Mouse (Mus musculus): Measurements from ENCODE around the gene Tomm40. TPM values are rescaled to one million over a fixed set of nuclear protein-coding genes. Genes with fewer than 3 reads are reported as not detected.
A peak's percentile ranks its signal among the peaks of the same experiment; 100 is the strongest.

Tomm40 gene
- polyA plus RNA-seq, 1 experiment from 2014 or later = 98.0 TPM

DNA sequence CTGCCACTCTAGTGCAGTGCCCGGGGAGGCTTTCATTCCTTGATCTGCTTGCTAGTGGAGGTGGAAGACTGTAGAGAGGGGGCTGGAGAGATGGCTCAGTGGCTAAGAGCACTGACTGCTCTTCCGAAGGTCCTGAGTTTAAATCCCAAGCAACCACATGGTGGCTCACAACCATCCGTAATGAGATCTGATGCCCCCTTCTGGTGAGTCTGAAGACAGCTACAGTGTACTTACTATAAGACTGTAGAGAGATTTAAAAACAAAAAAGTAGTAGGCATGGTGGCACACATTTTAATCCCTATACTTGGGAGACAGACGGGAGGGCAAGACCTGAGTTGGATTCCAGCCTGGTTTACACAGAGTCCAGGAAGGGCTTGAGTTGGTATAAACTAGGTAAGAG is 2.8 kb downstream of the Tomm40 start:
- Histone ChIP-seq H3K4me2 (replicated peaks; ENCODE audit: low read depth) (no peak overlapping the region), H3K4me3 (ENCODE audit: low read depth, low read length) (no peak overlapping the region), H3K4me1 (replicated peaks; ENCODE audit: control insufficient read depth, insufficient read depth) (no peaks in the 10 kb centered on the region; the same call in 1 of the 2 replicates), H3K9me3 (ENCODE audit: control insufficient read depth, low read length) (no peaks in the 10 kb centered on the region), H3K27ac (replicated peaks) (no peak overlapping the region), H3K36me3 (ENCODE audit: control insufficient read depth, insufficient read depth, low read length) (peaks cover 18% of the 10 kb centered on the region), H3K27me3 (ENCODE audit: control insufficient read depth, insufficient read depth, low read length) (no peaks in the 10 kb centered on the region), H3K9ac (ENCODE audit: low read length) (no peak overlapping the region)
- WGBS = 54% methylated on average over 4 of the region's 4 CpGs
- ATAC-seq (ENCODE audit: low FRiP score, low TSS enrichment) (no peak), DNase-seq (ENCODE audit: low spot score) (no peak)
- TF ChIP-seq CTCF (IDR thresholded peaks at IDR 0.05; ENCODE audit: low read depth) = peak; percentile 72
- TF ChIP-seq EP300 (optimal IDR thresholded peaks at IDR 0.05) = no peak

DNA sequence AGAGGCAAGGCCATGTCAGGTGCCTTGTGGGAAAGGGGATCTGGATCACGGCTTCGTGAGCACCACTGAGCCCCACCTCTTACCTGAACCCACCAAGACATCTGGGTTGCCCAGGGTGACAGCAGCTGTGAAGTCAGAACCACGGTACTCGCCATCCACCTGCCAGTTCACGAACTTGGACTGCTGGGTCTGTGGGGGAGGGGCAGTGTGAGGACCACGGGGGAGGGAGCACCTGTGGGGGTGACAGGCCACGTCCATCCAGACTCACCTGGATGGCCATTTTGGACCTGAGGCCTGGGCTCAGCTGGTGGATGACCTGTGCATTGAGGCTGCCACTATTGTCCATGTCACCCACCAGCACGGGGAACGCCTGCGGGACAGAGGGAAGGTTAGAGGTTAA is 4.6 kb downstream of the Tomm40 start:
- Histone ChIP-seq H3K27ac (replicated peaks) (no peak overlapping the region), H3K27me3 (ENCODE audit: control insufficient read depth, insufficient read depth, low read length) (no peaks in the 10 kb centered on the region), H3K9me3 (ENCODE audit: control insufficient read depth, low read length) (no peaks in the 10 kb centered on the region), H3K4me2 (replicated peaks; ENCODE audit: low read depth) (no peak overlapping the region), H3K4me1 (replicated peaks; ENCODE audit: control insufficient read depth, insufficient read depth) (no peaks in the 10 kb centered on the region), H3K4me3 (ENCODE audit: low read depth, low read length) (no peak overlapping the region), H3K36me3 (ENCODE audit: control insufficient read depth, insufficient read depth, low read length) (peaks cover 23% of the 10 kb centered on the region), H3K9ac (ENCODE audit: low read length) (no peak overlapping the region)
- WGBS = 84% methylated on average over 10 of the region's 10 CpGs
- DNase-seq (ENCODE audit: low spot score) (no peak), ATAC-seq (ENCODE audit: low FRiP score, low TSS enrichment) (no peak)
- TF ChIP-seq EP300 (optimal IDR thresholded peaks at IDR 0.05) (no peak), CTCF (IDR thresholded peaks at IDR 0.05; ENCODE audit: low read depth) (no peak)

DNA sequence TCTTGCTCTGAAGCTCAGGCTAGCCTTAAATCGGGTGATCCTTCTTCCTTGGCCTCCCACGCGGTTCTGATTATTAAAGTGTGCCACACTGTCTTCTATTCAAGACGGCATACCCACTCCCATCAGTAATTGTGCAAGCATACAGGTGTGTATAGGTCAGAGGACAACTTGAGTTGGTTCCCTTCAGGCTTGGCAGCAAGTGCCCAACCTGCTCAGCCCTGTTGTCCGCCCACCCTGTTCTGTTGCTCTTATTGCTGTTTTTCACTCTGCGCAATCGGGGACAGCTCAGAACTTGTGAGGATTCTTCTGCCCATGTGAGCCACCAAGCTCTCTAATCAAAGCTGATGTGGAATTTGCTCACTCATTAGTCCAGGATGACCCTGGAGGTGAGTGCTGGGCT is 10.0 kb downstream of the Tomm40 start:
- no peak for DNase-seq (ENCODE audit: low spot score)
- no peak overlapping the region for H3K4me2 ChIP-seq (replicated peaks; ENCODE audit: low read depth)
- 91% methylated on average over 7 of the region's 7 CpGs for WGBS
- no peaks in the 10 kb centered on the region for H3K27me3 ChIP-seq (ENCODE audit: control insufficient read depth, insufficient read depth, low read length)
- TF ChIP-seq EP300 (optimal IDR thresholded peaks at IDR 0.05) (no peak), CTCF (IDR thresholded peaks at IDR 0.05; ENCODE audit: low read depth) (no peak)
- peaks cover 5% of the 10 kb centered on the region for H3K4me1 ChIP-seq (replicated peaks; ENCODE audit: control insufficient read depth, insufficient read depth)
- H3K9ac ChIP-seq (ENCODE audit: low read length) = no peak overlapping the region
- H3K36me3 ChIP-seq (ENCODE audit: control insufficient read depth, insufficient read depth, low read length) = peaks cover 9% of the 10 kb centered on the region
- H3K9me3 ChIP-seq (ENCODE audit: control insufficient read depth, low read length) = no peaks in the 10 kb centered on the region
- H3K4me3 ChIP-seq (ENCODE audit: low read depth, low read length) = no peak overlapping the region
- ATAC-seq (ENCODE audit: low FRiP score, low TSS enrichment) = no peak
- no peak overlapping the region for H3K27ac ChIP-seq (replicated peaks)

DNA sequence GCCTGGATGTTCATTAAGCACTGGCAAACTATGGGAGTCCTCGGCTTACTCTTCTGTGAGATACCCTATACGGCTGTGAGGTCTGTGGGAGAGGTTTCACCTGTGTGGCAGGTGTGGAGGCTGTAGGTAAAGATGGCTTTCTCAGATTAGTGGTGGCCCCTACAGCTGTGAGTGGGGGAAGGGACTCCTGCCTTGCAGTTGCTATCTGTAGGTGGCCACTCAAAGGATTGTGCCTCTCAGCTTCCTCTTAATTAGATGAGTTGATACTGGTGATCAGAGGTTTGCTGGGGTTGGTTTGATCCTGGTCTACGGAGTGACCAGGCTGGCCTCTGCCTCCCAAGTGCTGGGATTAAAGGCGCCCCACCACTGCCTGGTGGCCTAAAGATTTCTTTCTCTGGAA is 10.8 kb downstream of the Tomm40 start:
- Histone ChIP-seq H3K36me3 (ENCODE audit: control insufficient read depth, insufficient read depth, low read length) (peaks cover 8% of the 10 kb centered on the region), H3K9me3 (ENCODE audit: control insufficient read depth, low read length) (no peaks in the 10 kb centered on the region), H3K4me3 (ENCODE audit: low read depth, low read length) (no peak overlapping the region), H3K27ac (replicated peaks) (no peak overlapping the region), H3K4me2 (replicated peaks; ENCODE audit: low read depth) (no peak overlapping the region), H3K9ac (ENCODE audit: low read length) (no peak overlapping the region), H3K4me1 (replicated peaks; ENCODE audit: control insufficient read depth, insufficient read depth) (peaks cover 5% of the 10 kb centered on the region), H3K27me3 (ENCODE audit: control insufficient read depth, insufficient read depth, low read length) (no peaks in the 10 kb centered on the region)
- no peak for DNase-seq (ENCODE audit: low spot score)
- no peak for ATAC-seq (ENCODE audit: low FRiP score, low TSS enrichment)
- WGBS = 83% methylated on average over 4 of the region's 4 CpGs
- TF ChIP-seq EP300 (optimal IDR thresholded peaks at IDR 0.05) (no peak), CTCF (IDR thresholded peaks at IDR 0.05; ENCODE audit: low read depth) (no peak)

DNA sequence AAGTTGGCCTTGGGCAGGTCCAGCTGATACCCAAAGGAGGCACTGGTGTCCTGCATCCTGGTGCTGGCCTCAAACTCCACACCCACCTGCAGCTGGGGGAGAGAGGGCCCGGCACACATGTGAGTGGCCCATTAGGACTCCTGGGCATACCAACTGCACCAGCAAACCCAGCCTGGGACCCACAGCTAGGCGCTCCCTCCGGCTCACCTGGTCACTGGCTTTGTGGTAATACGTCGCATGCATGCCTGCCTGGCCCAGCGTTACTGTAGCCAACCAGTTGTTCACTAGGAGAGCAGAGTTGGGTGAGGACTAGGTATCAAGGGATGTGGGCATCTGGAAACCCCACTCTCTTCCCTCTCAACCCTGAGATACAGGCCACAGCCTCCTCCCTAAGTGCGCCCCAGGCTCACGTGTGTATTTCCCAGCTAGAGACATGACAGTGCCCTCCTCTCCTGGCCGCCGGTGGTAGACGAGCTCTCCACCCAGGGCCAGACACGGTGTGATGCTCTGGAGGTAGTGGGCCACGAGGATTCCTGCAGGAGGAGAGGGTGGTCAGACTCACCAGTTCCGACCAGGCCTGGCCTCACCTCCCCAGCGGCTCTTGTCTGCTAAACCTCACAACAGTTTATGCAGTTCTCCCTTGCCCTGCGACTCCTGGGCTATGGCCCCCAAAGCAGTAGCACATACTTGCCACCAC is 12.2 kb downstream of the Tomm40 start:
- 89% methylated on average over 16 of the region's 16 CpGs for WGBS
- ATAC-seq (ENCODE audit: low FRiP score, low TSS enrichment) (no peak), DNase-seq (ENCODE audit: low spot score) (no peak)
- Histone ChIP-seq H3K4me2 (replicated peaks; ENCODE audit: low read depth) (no peak overlapping the region), H3K9ac (ENCODE audit: low read length) (no peak overlapping the region), H3K27me3 (ENCODE audit: control insufficient read depth, insufficient read depth, low read length) (no peaks in the 10 kb centered on the region), H3K9me3 (ENCODE audit: control insufficient read depth, low read length) (no peaks in the 10 kb centered on the region), H3K4me1 (replicated peaks; ENCODE audit: control insufficient read depth, insufficient read depth) (peaks cover 8% of the 10 kb centered on the region), H3K27ac (replicated peaks) (no peak overlapping the region), H3K36me3 (ENCODE audit: control insufficient read depth, insufficient read depth, low read length) (peaks cover 5% of the 10 kb centered on the region), H3K4me3 (ENCODE audit: low read depth, low read length) (no peak overlapping the region)
- TF ChIP-seq EP300 (optimal IDR thresholded peaks at IDR 0.05) (no peak), CTCF (IDR thresholded peaks at IDR 0.05; ENCODE audit: low read depth) (no peak)

DNA sequence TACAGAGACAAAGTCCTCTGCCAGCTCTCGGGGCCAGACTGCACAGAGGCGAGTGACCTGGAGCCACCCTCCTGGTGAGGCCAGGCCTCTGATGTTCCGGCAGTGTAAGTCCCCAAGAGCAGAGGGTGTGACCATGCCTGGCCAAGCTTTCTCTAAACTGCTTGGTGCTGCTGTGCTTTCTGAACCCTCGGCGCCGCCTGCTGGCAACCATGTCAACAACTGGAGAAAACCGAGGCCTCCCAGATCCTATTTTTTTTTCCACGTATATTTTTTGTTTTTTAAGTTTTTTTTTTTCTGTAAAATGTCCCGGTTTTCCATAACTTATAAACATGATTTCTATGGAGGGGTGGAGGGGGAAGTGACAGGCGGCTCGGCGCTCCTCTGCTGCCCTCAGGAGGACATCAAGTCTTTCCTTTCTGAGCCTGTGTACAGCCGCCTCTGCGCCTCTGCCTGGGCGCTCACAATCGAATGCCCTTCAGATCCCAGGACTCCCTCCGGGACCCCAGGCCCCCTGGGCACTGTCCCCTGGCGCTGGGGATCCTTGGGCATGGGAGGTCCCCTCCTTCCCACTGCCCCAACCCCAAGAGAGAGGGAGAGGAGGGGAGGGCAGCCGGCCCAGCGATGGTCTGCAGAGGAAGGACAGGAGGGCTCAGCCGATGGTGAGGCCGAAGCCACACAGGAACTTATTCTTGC is 14.0 kb downstream of the Tomm40 start:
- no peak overlapping the region; the same call in 1 of the 2 replicates for H3K9ac ChIP-seq (ENCODE audit: low read length)
- DNase-seq (ENCODE audit: low spot score) (peak; percentile 84), ATAC-seq (ENCODE audit: low FRiP score, low TSS enrichment) (peak; percentile 89)
- H3K4me1 ChIP-seq (replicated peaks; ENCODE audit: control insufficient read depth, insufficient read depth) = peaks cover 8% of the 10 kb centered on the region
- no peaks in the 10 kb centered on the region for H3K9me3 ChIP-seq (ENCODE audit: control insufficient read depth, low read length)
- H3K27ac ChIP-seq (replicated peaks) = peak overlapping the region; percentile 70
- WGBS = 34% methylated on average over 22 of the region's 22 CpGs
- peaks cover 1% of the 10 kb centered on the region for H3K36me3 ChIP-seq (ENCODE audit: control insufficient read depth, insufficient read depth, low read length)
- H3K4me3 ChIP-seq (ENCODE audit: low read depth, low read length) = no peak overlapping the region
- TF ChIP-seq CTCF (IDR thresholded peaks at IDR 0.05; ENCODE audit: low read depth) = peak; percentile 84
- no peak for TF ChIP-seq EP300 (optimal IDR thresholded peaks at IDR 0.05)
- 0 out of 2 replicates have a peak overlapping the region, but pooled peaks have one; percentile 27 for H3K4me2 ChIP-seq (replicated peaks; ENCODE audit: low read depth)
- H3K27me3 ChIP-seq (ENCODE audit: control insufficient read depth, insufficient read depth, low read length) = no peaks in the 10 kb centered on the region

Measured in stomach, postnatal 0 days (tissue).